Mouse (Mus musculus) cerebellum, adult 2 months (tissue): ENCODE measurements at regions not wholly inside any gene's neighbourhood (a gene's known extent, or its start where the extent isn't known, plus 50 kb on each side); places are given as distances from the start of the nearest gene placed in this dataset.

ENCODE experiments used
- DNase-seq, 2 experiments: peaks; one replicate each; pipeline ENCODE4 v3.0.0; 2021
- H3K27ac ChIP-seq: fragments of 200-500 bp; 2 replicates; pipeline ENCODE4 v1.5.1; 2012; ENCODE audit warnings: low read length, control low read depth, inconsistent platforms; ENCODE audit not compliant: insufficient read depth
- H3K27me3 ChIP-seq: fragments of 200-500 bp; 2 replicates; pipeline ENCODE4 v1.6.1; 2012; ENCODE audit warnings: inconsistent platforms, mild to moderate bottlenecking, low read length, moderate library complexity; ENCODE audit not compliant: control insufficient read depth, insufficient read depth
- H3K4me1 ChIP-seq: fragments of 200-500 bp; 2 replicates; pipeline ENCODE4 v1.6.1; 2011; ENCODE audit warnings: low read length; ENCODE audit not compliant: control insufficient read depth, insufficient read depth
- H3K4me3 ChIP-seq: fragments of 200-500 bp; replicated peaks from 2 replicates; pipeline ENCODE3; 2011; ENCODE audit warnings: mild to moderate bottlenecking, low read depth, low read length, control low read depth; ENCODE audit not compliant: insufficient read depth
- CTCF ChIP-seq: fragments of 200-500 bp; IDR thresholded peaks from 2 replicates; pipeline ENCODE4 v1.5.1; 2011; ENCODE audit warnings: low read depth, mild to moderate bottlenecking, control low read depth, low read length, moderate library complexity, borderline replicate concordance; ENCODE audit not compliant: insufficient read depth
- POLR2A ChIP-seq: fragments of 200-500 bp; IDR thresholded peaks from 2 replicates; pipeline ENCODE4 v1.6.1; 2011; ENCODE audit warnings: low read length, control low read depth, borderline replicate concordance; ENCODE audit not compliant: insufficient read depth
- WGBS: fragments of 180-500 bp; shearing (Covaris S2); methylation state at CpG from one replicate; pipeline ENCODE4 v1.1.7; 2018; 5-methylcytosine and 5-hydroxymethylcytosine counted together

DNA sequence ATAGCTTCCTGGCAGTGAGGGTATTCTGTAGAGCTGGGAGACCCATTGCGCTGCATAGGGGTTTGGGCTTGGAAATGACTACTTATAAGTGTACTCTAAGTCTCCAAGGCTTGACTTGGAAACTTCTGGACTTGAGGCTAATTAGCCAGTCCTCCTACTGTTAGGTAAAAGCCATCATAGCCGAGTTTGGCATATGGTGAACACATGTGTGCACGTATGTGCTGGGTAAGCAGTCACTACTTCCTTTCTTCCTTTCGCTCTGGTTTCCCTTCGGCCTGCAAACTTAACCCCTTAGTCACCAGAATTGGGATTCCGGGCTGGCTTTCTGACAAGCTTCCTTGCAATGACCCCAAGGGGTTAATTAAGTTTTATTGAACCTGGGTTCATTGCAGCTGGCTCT, 98.9 kb downstream of the Cbln1 start:
- Histone ChIP-seq H3K27ac (no peak overlapping the region), H3K27me3 (no peaks in the 10 kb centered on the region), H3K4me3 (no peak overlapping the region), H3K4me1 (peaks cover 3% of the 10 kb centered on the region; the same call in 1 of the 2 replicates)
- 65% methylated on average over 6 of the region's 6 CpGs for WGBS
- no peak for TF ChIP-seq CTCF
- TF ChIP-seq POLR2A, result no peak
- DNase-seq, result no peak

DNA sequence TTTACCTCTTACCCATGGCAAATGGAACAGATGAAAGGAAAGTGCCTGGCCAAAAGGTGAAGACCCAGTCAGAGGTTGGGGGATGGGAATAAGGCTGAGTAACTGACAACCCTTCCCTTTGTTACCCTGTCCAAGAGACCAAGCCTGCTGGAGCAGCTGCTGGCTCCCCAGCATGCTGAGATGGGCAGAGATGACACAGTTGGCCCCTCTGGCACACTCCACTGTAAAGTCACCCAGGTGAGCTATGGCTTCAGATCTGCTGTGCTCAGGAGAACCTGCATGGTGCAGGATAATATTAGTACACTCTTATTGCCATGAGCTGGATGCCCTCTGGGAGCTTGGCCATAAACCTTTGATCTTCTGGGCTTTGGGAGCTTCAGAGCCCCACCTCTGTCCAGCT, 100.3 kb downstream of the Cbln1 start:
- TF ChIP-seq CTCF (no peak), POLR2A (no peak)
- Histone ChIP-seq H3K27me3 (no peaks in the 10 kb centered on the region), H3K27ac (no peak overlapping the region), H3K4me3 (no peak overlapping the region), H3K4me1 (peaks cover 3% of the 10 kb centered on the region; the same call in 1 of the 2 replicates)
- peak; percentile 36 to 44 for DNase-seq

DNA sequence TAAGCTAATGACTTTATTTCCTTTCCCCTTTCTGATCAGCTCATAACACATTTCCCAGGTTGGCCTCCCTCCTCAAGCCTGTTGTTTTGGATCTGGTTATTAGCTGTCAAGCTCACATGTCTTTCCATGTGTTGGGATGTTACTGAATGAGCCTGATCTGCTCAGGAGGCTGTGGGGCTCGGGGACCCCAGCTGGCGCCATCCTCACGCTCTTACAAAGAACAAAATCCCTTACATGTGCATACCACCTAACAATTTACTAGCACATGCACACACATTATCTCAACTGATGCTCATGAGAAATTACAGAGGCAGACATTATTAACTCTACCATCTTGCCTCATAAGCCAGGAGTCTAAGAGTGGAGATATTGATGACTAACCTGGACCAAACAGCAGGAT, 102.2 kb downstream of the Cbln1 start:
- no peaks in the 10 kb centered on the region for H3K27me3 ChIP-seq
- H3K4me1 ChIP-seq, result peaks cover 3% of the 10 kb centered on the region; the same call in 1 of the 2 replicates
- DNase-seq, result no peak
- no peak overlapping the region for H3K27ac ChIP-seq
- TF ChIP-seq POLR2A (no peak), CTCF (no peak)
- 93% methylated on average over 3 of the region's 3 CpGs for WGBS
- H3K4me3 ChIP-seq, result no peak overlapping the region

DNA sequence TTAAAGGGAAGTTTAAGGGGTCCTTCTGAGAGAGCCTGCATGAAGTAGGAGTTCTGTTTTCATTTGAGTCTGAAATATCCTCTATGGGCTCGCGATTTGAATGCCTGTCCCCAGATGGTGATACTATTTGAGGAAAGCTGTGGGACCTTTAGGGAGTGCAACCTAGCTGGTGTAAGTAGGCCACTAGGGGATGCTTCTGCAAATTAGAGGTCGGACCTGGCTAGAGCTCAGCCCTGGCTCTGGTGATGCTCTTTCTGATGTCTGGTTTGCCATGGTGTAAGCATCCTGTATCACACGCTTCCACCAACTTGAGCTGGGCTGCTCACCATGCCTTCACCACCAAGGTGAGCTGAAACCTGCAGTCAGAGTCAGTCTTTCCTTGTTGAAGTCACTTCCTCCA, 121.9 kb downstream of the Cbln1 start:
- H3K27me3 ChIP-seq, result no peaks in the 10 kb centered on the region
- DNase-seq, result peak; percentile 60 to 68
- H3K4me3 ChIP-seq, result no peak overlapping the region
- WGBS, result 13% methylated on average over 4 of the region's 4 CpGs
- no peak for TF ChIP-seq POLR2A
- peak; percentile 34; the same call in 1 of the 2 replicates for TF ChIP-seq CTCF
- peak overlapping the region; percentile 94 for H3K27ac ChIP-seq
- peaks cover 42% of the 10 kb centered on the region for H3K4me1 ChIP-seq

DNA sequence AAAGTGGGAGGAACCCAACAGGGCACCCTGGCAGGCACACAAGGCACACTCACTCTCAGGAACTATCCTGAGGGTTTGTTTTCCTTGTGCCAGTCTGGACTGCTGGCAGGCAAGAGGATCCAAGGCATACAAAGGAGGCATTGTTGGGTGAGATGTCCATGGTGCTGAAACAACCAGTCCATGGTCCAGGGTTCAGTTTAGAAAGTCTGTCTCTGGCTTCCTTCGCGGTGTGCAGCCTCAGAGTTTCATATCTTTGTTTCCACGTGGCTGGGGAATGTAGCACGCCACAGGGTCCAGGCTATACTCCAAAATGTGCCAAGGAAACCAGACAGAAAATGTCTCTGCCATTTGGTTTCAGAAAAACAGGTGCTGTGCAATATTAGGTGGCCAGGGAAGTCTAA, 122.6 kb downstream of the Cbln1 start:
- TF ChIP-seq CTCF (no peak), POLR2A (no peak)
- H3K27ac ChIP-seq, result peak overlapping the region; percentile 61
- WGBS, result 1% methylated on average over 4 of the region's 4 CpGs
- H3K27me3 ChIP-seq, result no peaks in the 10 kb centered on the region
- H3K4me3 ChIP-seq, result no peak overlapping the region
- DNase-seq, result peak; percentile 79 to 91
- peaks cover 42% of the 10 kb centered on the region for H3K4me1 ChIP-seq

DNA sequence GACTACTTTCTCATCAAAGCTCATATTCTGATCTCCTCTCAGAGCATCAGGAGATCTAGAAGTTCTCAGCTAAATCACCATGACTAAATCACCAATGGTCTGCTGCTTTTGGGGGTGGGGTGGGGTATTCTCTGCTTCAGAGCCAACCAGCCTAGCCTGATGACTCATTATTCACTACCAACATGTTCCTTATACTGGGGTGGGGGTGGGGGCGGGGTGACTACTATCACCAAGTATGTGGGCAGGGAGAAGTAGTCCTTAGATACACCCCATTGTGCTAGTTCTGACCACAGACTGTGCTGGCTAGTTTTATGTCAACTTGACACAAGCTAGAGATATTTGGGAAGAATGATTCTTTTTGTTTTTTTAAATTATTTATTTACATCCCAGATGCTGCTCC, 143.0 kb downstream of the Cbln1 start:
- Histone ChIP-seq H3K27me3 (no peaks in the 10 kb centered on the region), H3K4me3 (no peak overlapping the region), H3K4me1 (peaks cover 13% of the 10 kb centered on the region), H3K27ac (no peak overlapping the region)
- DNase-seq, result no peak
- WGBS, result 94% methylated on average over 1 of the region's 1 CpGs
- TF ChIP-seq CTCF, result no peak
- TF ChIP-seq POLR2A, result no peak

DNA sequence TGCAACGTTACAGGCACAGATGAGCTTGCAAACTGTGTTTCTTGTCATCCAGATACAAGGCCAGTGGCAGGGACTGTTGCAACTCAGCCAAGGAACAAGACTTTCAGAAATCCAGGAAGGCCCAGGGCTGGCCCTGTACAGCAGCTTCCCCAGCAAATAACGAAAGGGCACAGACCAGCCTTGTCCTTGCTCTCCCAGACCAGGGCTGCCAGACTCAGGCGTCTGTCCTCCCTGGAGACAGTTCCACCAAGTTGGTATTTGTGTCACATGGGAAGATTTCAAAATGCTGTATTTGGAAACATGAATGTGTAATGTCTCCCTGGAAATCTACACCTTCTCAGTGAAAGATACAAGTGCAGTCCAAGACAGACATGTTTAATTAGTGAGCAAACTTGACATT, 157.8 kb downstream of the Cbln1 start:
- 62% methylated on average over 3 of the region's 3 CpGs for WGBS
- Histone ChIP-seq H3K4me1 (peaks cover 2% of the 10 kb centered on the region; the same call in 1 of the 2 replicates), H3K27me3 (no peaks in the 10 kb centered on the region), H3K27ac (no peak overlapping the region), H3K4me3 (no peak overlapping the region)
- TF ChIP-seq CTCF, result no peak
- no peak for TF ChIP-seq POLR2A
- no peak for DNase-seq

DNA sequence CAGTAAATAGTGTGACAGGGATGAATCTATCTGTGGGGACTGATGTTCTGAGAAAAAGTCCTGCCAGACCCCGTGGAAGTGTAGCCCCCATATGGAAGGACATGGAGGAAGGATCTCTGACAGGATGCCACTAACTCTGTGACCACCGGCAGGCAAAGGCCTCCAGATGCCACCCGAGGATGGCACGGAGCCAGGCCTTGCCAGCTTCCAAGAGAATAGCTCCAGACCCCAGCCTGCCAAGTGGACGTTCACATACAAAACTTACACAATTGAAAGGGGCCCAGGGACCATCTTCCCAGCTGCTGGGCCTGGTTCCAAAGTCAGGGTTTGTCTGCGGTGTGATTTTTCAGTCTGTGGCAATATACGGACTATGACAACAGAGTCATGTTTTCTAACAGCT, 161.1 kb downstream of the Cbln1 start:
- Histone ChIP-seq H3K4me1 (peaks cover 2% of the 10 kb centered on the region; the same call in 1 of the 2 replicates), H3K4me3 (no peak overlapping the region), H3K27me3 (no peaks in the 10 kb centered on the region), H3K27ac (no peak overlapping the region)
- peak; percentile 38 to 50 for DNase-seq
- TF ChIP-seq CTCF, result no peak
- TF ChIP-seq POLR2A, result no peak
- 21% methylated on average over 7 of the region's 7 CpGs for WGBS
